Mouse (Mus musculus): ENCODE results near the gene Fam84b.
"Not testable (repeated sequence)": the region's sequence is repeated elsewhere in the genome, so short reads cannot be mapped to it uniquely, and the experiment has no call there.

DNA sequence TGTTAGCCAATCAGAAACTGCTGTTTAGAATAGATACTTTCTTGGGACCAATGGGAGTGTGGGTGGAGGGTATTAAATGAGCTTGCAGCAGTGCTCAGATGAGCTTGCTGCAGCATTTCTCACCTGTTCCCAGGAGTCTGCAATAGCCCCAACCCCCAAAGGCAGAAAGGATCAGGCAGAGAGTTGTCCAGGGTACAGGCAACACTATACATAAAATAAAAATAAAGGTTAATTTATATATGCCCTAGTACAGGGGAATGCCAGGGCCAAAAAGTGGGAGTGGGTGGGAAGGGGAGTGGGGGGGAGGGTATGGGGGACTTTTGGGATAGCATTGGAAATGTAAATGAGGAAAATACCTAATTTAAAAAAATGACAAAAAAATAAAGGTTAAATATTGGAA, 12.3 kb downstream of the Fam84b start:
- TF ChIP-seq POLR2A (IDR thresholded peaks at IDR 0.05; ENCODE audit: low read depth, low read length); CTCF (IDR thresholded peaks at IDR 0.05; ENCODE audit: extremely low read depth, insufficient read length, insufficient replicate concordance, low read depth, low read length): not testable (repeated sequence)
